Mouse (Mus musculus): ENCODE results near the gene Plac8. TPM values are rescaled to one million over a fixed set of nuclear protein-coding genes. Genes with fewer than 3 reads are reported as not detected.
A peak's percentile ranks its signal among the peaks of the same experiment; 100 is the strongest.

The Plac8 gene
- polyA plus RNA-seq, 1 experiment from 2014 or later = 104 TPM

DNA sequence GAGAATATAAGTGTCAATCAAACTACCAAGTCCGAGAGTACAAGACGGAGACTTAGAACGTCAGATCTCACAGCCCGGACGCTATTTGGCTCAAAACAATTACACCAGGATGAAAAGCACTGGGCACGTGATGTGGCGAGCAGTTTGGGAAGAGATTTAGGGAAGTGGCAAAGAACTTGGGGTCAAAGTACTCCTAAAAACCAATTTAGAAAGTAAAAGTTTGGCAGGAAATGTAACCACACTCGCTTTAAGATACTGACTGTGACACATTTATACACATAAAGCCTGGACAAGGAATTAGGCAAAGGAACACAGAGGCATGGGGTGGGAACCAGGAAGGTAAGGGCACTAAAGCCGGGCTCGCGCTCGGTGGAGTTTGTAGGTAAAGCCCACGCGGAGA is 15.0 kb downstream of the Plac8 start:
- peak; percentile 17; the same call in 1 of the 2 replicates for ATAC-seq

DNA sequence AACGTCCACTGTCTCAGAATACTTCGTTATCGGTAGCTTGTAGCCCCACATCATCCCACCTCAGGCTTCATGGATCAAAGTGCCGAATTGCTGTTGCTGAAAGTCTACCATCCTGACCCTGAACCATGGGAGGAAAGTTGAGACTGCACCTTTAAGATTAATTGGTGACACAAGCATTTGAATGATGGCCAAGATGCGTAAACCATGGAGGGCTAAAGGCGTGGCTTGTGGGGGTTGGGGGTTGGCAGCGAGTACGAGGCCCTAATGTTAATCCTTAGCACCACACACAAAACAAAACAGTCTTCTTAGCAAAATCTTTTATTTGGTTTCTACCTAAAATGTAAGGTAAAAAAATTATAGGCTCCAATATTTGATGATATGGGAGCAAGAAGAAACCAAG is 18.6 kb downstream of the Plac8 start:
- DNase-seq (no peak), ATAC-seq (no peak)
- Histone ChIP-seq H3K4me1 (ENCODE audit: insufficient read depth) (peaks cover 9% of the 10 kb centered on the region), H3K9me3 (ENCODE audit: low read length) (no peaks in the 10 kb centered on the region), H3K4me3 (ENCODE audit: low read depth, low read length) (no peak overlapping the region), H3K4me2 (ENCODE audit: low read depth, low read length) (no peak overlapping the region), H3K36me3 (replicated peaks; ENCODE audit: insufficient read depth, low read length) (peaks cover 32% of the 10 kb centered on the region), H3K27me3 (ENCODE audit: insufficient read depth, low read length) (no peaks in the 10 kb centered on the region), H3K27ac (ENCODE audit: low read depth) (no peak overlapping the region), H3K9ac (replicated peaks) (no peak overlapping the region)
- 61% methylated on average over 8 of the region's 8 CpGs for WGBS (ENCODE audit: insufficient replicate concordance)
- TF ChIP-seq CTCF (IDR thresholded peaks at IDR 0.05; ENCODE audit: low read depth) (no peak), EP300 (IDR thresholded peaks at IDR 0.05; ENCODE audit: low read depth) (no peak)

More for the DNA sequence above, 15.0 kb downstream of the Plac8 start:
- no peak overlapping the region for H3K9ac ChIP-seq (replicated peaks)
- no peak for DNase-seq
- TF ChIP-seq CTCF (IDR thresholded peaks at IDR 0.05; ENCODE audit: low read depth) (no peak), EP300 (IDR thresholded peaks at IDR 0.05; ENCODE audit: low read depth) (no peak)
- peaks cover 38% of the 10 kb centered on the region for H3K36me3 ChIP-seq (replicated peaks; ENCODE audit: insufficient read depth, low read length)
- no peaks in the 10 kb centered on the region for H3K9me3 ChIP-seq (ENCODE audit: low read length)
- no peak overlapping the region for H3K27ac ChIP-seq (ENCODE audit: low read depth)
- peaks cover 6% of the 10 kb centered on the region for H3K4me1 ChIP-seq (ENCODE audit: insufficient read depth)
- WGBS (ENCODE audit: insufficient replicate concordance) = 59% methylated on average over 14 of the region's 14 CpGs
- no peak overlapping the region for H3K4me3 ChIP-seq (ENCODE audit: low read depth, low read length)
- no peaks in the 10 kb centered on the region for H3K27me3 ChIP-seq (ENCODE audit: insufficient read depth, low read length)
- no peak overlapping the region for H3K4me2 ChIP-seq (ENCODE audit: low read depth, low read length)

DNA sequence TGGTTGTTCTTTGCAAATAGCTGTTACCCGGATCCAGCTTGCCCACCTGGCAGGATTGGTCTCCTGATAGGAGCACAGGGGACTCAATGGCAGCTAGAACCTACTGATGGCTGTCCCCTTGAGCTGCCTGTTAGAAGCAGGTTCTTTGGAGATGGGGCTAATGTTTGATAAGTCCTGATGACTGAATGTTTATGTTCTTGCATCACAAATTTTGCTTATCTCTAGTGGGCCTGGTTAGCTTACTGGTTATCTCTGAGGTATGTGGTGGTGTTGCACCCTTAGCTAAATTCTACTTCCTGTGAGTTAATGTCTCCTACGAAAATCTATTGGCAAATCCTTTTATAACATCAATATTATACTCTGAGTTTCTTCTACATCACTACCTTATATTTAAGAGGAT is 20.1 kb downstream of the Plac8 start:
- Histone ChIP-seq H3K27me3 (ENCODE audit: insufficient read depth, low read length) (no peaks in the 10 kb centered on the region), H3K4me2 (ENCODE audit: low read depth, low read length) (no peak overlapping the region), H3K36me3 (replicated peaks; ENCODE audit: insufficient read depth, low read length) (peaks cover 39% of the 10 kb centered on the region), H3K4me1 (ENCODE audit: insufficient read depth) (0 out of 2 replicates have a peak, but pooled peaks cover 4% of the 10 kb centered on the region), H3K9me3 (ENCODE audit: low read length) (no peaks in the 10 kb centered on the region), H3K27ac (ENCODE audit: low read depth) (no peak overlapping the region), H3K4me3 (ENCODE audit: low read depth, low read length) (no peak overlapping the region), H3K9ac (replicated peaks) (no peak overlapping the region)
- ATAC-seq = no peak
- DNase-seq = no peak
- 53% methylated on average over 2 of the region's 2 CpGs for WGBS (ENCODE audit: insufficient replicate concordance)
- no peak for TF ChIP-seq EP300 (IDR thresholded peaks at IDR 0.05; ENCODE audit: low read depth)
- TF ChIP-seq CTCF (IDR thresholded peaks at IDR 0.05; ENCODE audit: low read depth) = no peak

DNA sequence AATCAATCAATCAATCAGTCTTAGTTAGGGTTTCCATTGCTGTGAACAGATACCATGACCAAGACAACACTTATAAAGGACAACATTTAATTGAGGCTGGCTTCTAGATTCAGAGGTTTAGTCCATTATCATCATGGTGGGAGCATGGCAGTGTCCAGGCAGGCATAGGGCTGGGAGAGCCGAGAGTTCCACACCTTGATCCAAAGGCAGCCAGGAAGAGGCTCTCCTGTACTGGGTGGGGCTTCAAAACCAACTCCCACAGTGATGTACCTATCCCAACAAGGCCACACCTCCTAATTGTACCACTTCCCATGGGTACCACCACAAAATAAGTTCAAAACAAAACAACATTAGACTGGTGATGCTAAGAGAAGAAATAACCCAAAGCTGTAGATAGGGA is 21.9 kb downstream of the Plac8 start:
- H3K27ac ChIP-seq (ENCODE audit: low read depth) = no peak overlapping the region
- no peak overlapping the region for H3K9ac ChIP-seq (replicated peaks)
- H3K9me3 ChIP-seq (ENCODE audit: low read length) = no peaks in the 10 kb centered on the region
- ATAC-seq (no peak), DNase-seq (no peak)
- no peak overlapping the region for H3K4me2 ChIP-seq (ENCODE audit: low read depth, low read length)
- peaks cover 41% of the 10 kb centered on the region for H3K36me3 ChIP-seq (replicated peaks; ENCODE audit: insufficient read depth, low read length)
- 100% methylated on average over 1 of the region's 1 CpGs for WGBS (ENCODE audit: insufficient replicate concordance)
- no peaks in the 10 kb centered on the region for H3K27me3 ChIP-seq (ENCODE audit: insufficient read depth, low read length)
- H3K4me1 ChIP-seq (ENCODE audit: insufficient read depth) = 0 out of 2 replicates have a peak, but pooled peaks cover 4% of the 10 kb centered on the region
- H3K4me3 ChIP-seq (ENCODE audit: low read depth, low read length) = no peak overlapping the region
- TF ChIP-seq CTCF (IDR thresholded peaks at IDR 0.05; ENCODE audit: low read depth) = no peak
- TF ChIP-seq EP300 (IDR thresholded peaks at IDR 0.05; ENCODE audit: low read depth) = no peak

GRCm38 (mm10) chr5:100549311-100549710 is 22.7 kb downstream of the Plac8 start:
- Histone ChIP-seq H3K4me2 (ENCODE audit: low read depth, low read length) (no peak overlapping the region), H3K4me3 (ENCODE audit: low read depth, low read length) (no peak overlapping the region), H3K36me3 (replicated peaks; ENCODE audit: insufficient read depth, low read length) (peaks cover 45% of the 10 kb centered on the region), H3K27ac (ENCODE audit: low read depth) (0 out of 2 replicates have a peak overlapping the region, but pooled peaks have one; percentile 29), H3K27me3 (ENCODE audit: insufficient read depth, low read length) (no peaks in the 10 kb centered on the region), H3K4me1 (ENCODE audit: insufficient read depth) (0 out of 2 replicates have a peak, but pooled peaks cover 4% of the 10 kb centered on the region), H3K9ac (replicated peaks) (no peak overlapping the region), H3K9me3 (ENCODE audit: low read length) (no peaks in the 10 kb centered on the region)
- ATAC-seq = no peak
- DNase-seq = no peak
- TF ChIP-seq CTCF (IDR thresholded peaks at IDR 0.05; ENCODE audit: low read depth) = no peak
- no peak for TF ChIP-seq EP300 (IDR thresholded peaks at IDR 0.05; ENCODE audit: low read depth)
- 84% methylated on average over 4 of the region's 4 CpGs for WGBS (ENCODE audit: insufficient replicate concordance)

- no peaks in the 10 kb centered on the region for H3K9me3 ChIP-seq (ENCODE audit: low read length)
- peaks cover 49% of the 10 kb centered on the region for H3K36me3 ChIP-seq (replicated peaks; ENCODE audit: insufficient read depth, low read length)
- no peak overlapping the region for H3K4me3 ChIP-seq (ENCODE audit: low read depth, low read length)
- ATAC-seq (peak; percentile 80; the same call in 1 of the 2 replicates), DNase-seq (no peak)
- H3K4me2 ChIP-seq (ENCODE audit: low read depth, low read length) = no peak overlapping the region
- no peak overlapping the region for H3K9ac ChIP-seq (replicated peaks)
- H3K27ac ChIP-seq (ENCODE audit: low read depth) = peak overlapping the region; percentile 57; the same call in 1 of the 2 replicates
- 64% methylated on average over 2 of the region's 2 CpGs for WGBS (ENCODE audit: insufficient replicate concordance)
- no peaks in the 10 kb centered on the region for H3K27me3 ChIP-seq (ENCODE audit: insufficient read depth, low read length)
- 0 out of 2 replicates have a peak, but pooled peaks cover 4% of the 10 kb centered on the region for H3K4me1 ChIP-seq (ENCODE audit: insufficient read depth)
- TF ChIP-seq EP300 (IDR thresholded peaks at IDR 0.05; ENCODE audit: low read depth) = no peak
- no peak for TF ChIP-seq CTCF (IDR thresholded peaks at IDR 0.05; ENCODE audit: low read depth)
Measured at GRCm38 (mm10) chr5:100548236-100548635, 23.8 kb downstream of the Plac8 start.

Measured in liver, postnatal 0 days (tissue).